Mouse (Mus musculus) right cerebral cortex, postnatal 4 days (tissue): ENCODE measurements around the gene Cytip.

ENCODE experiments used
- DNase-seq: peaks from one replicate; pipeline ENCODE4 v3.0.0-alpha.2; 2022

The Cytip gene

GRCm38 (mm10) chr2:58086420-58086819 is 108.9 kb downstream of the Cytip start:
- no peak for DNase-seq

GRCm38 (mm10) chr2:58079849-58080248 is 115.5 kb downstream of the Cytip start:
- DNase-seq = no peak
